Mouse (Mus musculus) liver, embryonic 14.5 days (tissue): ENCODE measurements around the gene Dock9. TPM values are rescaled to one million over a fixed set of nuclear protein-coding genes. Genes with fewer than 3 reads are reported as not detected.

Experiments
- ATAC-seq: fragments of 200-750 bp; cut with Nextera tagmentation; 2 replicates; pipeline ENCODE4 v1.8.0; 2017; ENCODE audit warnings: moderate number of reproducible peaks, mild to moderate bottlenecking, moderate library complexity; ENCODE audit not compliant: insufficient read depth
- DNase-seq, 3 experiments: peaks; one replicate each; pipeline ENCODE4 v3.0.0-alpha.2; 2012 to 2013; ENCODE audit warnings: low read depth in 3 of 3, low spot score in 3 of 3
- H3K27ac ChIP-seq: fragments of 300-500 bp; sonication (generic); 2 replicates; pipeline ENCODE4 v1.5.1; 2014; ENCODE audit warnings: moderate library complexity, mild to moderate bottlenecking, control low read depth, inconsistent platforms
- H3K27me3 ChIP-seq: fragments of 300-500 bp; sonication (generic); 2 replicates; pipeline ENCODE4 v1.6.1; 2014; ENCODE audit warnings: mild to moderate bottlenecking, low read length, moderate library complexity; ENCODE audit not compliant: control insufficient read depth, insufficient read depth
- H3K36me3 ChIP-seq: fragments of 300-500 bp; sonication (generic); replicated peaks from 2 replicates; pipeline ENCODE4 v1.6.1; 2014; ENCODE audit warnings: low read depth; ENCODE audit not compliant: control insufficient read depth, insufficient read depth
- H3K4me1 ChIP-seq, 2 experiments: fragments of 200-500 bp in 1 of 2; fragments of 300-500 bp in 1 of 2; sonication (generic) in 1 of 2; replicated peaks; 2 replicates each; pipeline ENCODE4 v1.6.1; 2012 to 2014; ENCODE audit warnings: antibody characterized with exemption in 1 of 2, inconsistent platforms in 1 of 2, low read length in 1 of 2; ENCODE audit not compliant: control insufficient read depth in 2 of 2, insufficient read depth in 2 of 2
- H3K4me2 ChIP-seq: fragments of 300-500 bp; sonication (generic); 2 replicates; pipeline ENCODE4 v1.6.1; 2014; ENCODE audit warnings: low read depth, mild to moderate bottlenecking, control low read depth, moderate library complexity
- H3K4me3 ChIP-seq, 2 experiments: fragments of 200-500 bp in 1 of 2; fragments of 300-500 bp in 1 of 2; sonication (generic) in 1 of 2; 2 replicates each; pipeline ENCODE4 v1.5.1; 2012 to 2014; ENCODE audit warnings: low read depth in 2 of 2, low read length in 2 of 2, mild to moderate bottlenecking in 2 of 2, control low read depth in 1 of 2, inconsistent platforms in 1 of 2, moderate library complexity in 1 of 2; ENCODE audit not compliant: insufficient read depth in 1 of 2
- H3K9ac ChIP-seq: fragments of 300-500 bp; sonication (generic); replicated peaks from 2 replicates; pipeline ENCODE4 v1.6.1; 2014; ENCODE audit warnings: mild to moderate bottlenecking, control low read depth, moderate library complexity
- H3K9me3 ChIP-seq: fragments of 300-500 bp; sonication (generic); 2 replicates; pipeline ENCODE4 v1.6.1; 2016; ENCODE audit warnings: low read length, mixed read lengths; ENCODE audit not compliant: control insufficient read depth
- CTCF ChIP-seq: IDR thresholded peaks from 2 replicates; pipeline ENCODE4 v1.5.1; 2016; ENCODE audit warnings: antibody characterized with exemption, low read depth, control low read depth
- EP300 ChIP-seq: IDR thresholded peaks from 2 replicates; pipeline ENCODE4 v1.6.1; 2016; ENCODE audit warnings: antibody characterized with exemption, low read depth
- WGBS: fragments of 180-500 bp; shearing (Covaris S2); extraction: QIAGEN DNeasy Blood & Tissue Kit; methylation state at CpG from one replicate; pipeline ENCODE4 v1.1.7; 2014; ENCODE audit not compliant: insufficient replicate concordance; 5-methylcytosine and 5-hydroxymethylcytosine counted together
- polyA plus RNA-seq, 2 experiments: library from polyadenylated mRNA; depleted of rRNA in 1 of 2; stranded (reverse) in 1 of 2; unstranded in 1 of 2; fragments of >200 nt; fragmentation: Nextera tagmentation in 1 of 2; extraction: Ambion mirVana in 1 of 2; gene quantifications; 2 replicates each; pipeline versions ENCODE4 v1.2.1 to v1.2.3; 2012 to 2014

Dock9 gene
- polyA plus RNA-seq, 2 experiments: 1.2 to 1.8 TPM

- Histone ChIP-seq H3K27me3 (no peaks in the 10 kb centered on the region), H3K27ac (no peak overlapping the region), H3K36me3 (no peaks in the 10 kb centered on the region), H3K4me1 (no peaks in the 10 kb centered on the region), H3K9ac (no peak overlapping the region), H3K4me3 (no peak overlapping the region), H3K4me2 (no peak overlapping the region), H3K9me3 (no peaks in the 10 kb centered on the region)
- TF ChIP-seq CTCF: no peak
- no peak for DNase-seq
- whole genome bisulfite sequencing: 31% methylated on average over 1 of the region's 1 CpGs
- ATAC-seq: no peak
Measured at GRCm38 (mm10) chr14:121497800-121498199, 299.8 kb downstream of the Dock9 start.

GRCm38 (mm10) chr14:121495741-121496140 lies 301.9 kb downstream of the Dock9 start:
- 60% methylated on average over 4 of the region's 4 CpGs for WGBS
- Histone ChIP-seq H3K36me3 (no peaks in the 10 kb centered on the region), H3K27me3 (no peaks in the 10 kb centered on the region), H3K9me3 (no peaks in the 10 kb centered on the region), H3K9ac (no peak overlapping the region), H3K27ac (no peak overlapping the region), H3K4me1 (no peaks in the 10 kb centered on the region), H3K4me3 (no peak overlapping the region), H3K4me2 (no peak overlapping the region)
- DNase-seq: no peak
- TF ChIP-seq CTCF (no peak), EP300 (no peak)
- no peak for ATAC-seq

GRCm38 (mm10) chr14:121495120-121495519 lies 302.5 kb downstream of the Dock9 start:
- H3K4me2 ChIP-seq: no peak overlapping the region
- no peaks in the 10 kb centered on the region for H3K9me3 ChIP-seq
- no peaks in the 10 kb centered on the region for H3K4me1 ChIP-seq
- no peaks in the 10 kb centered on the region for H3K27me3 ChIP-seq
- DNase-seq (no peak), ATAC-seq (no peak)
- WGBS: 48% methylated on average over 2 of the region's 2 CpGs
- TF ChIP-seq CTCF: no peak
- no peak for TF ChIP-seq EP300
- no peak overlapping the region for H3K4me3 ChIP-seq
- H3K27ac ChIP-seq: no peak overlapping the region
- H3K36me3 ChIP-seq: no peaks in the 10 kb centered on the region
- H3K9ac ChIP-seq: no peak overlapping the region

- Histone ChIP-seq H3K36me3 (no peaks in the 10 kb centered on the region), H3K27me3 (no peaks in the 10 kb centered on the region; the same call in 1 of the 2 replicates), H3K9ac (no peak overlapping the region), H3K4me1 (no peaks in the 10 kb centered on the region), H3K4me2 (no peak overlapping the region), H3K9me3 (no peaks in the 10 kb centered on the region), H3K4me3 (no peak overlapping the region), H3K27ac (no peak overlapping the region)
- WGBS: 34% methylated on average over 2 of the region's 2 CpGs
- TF ChIP-seq EP300 (no peak), CTCF (no peak)
- DNase-seq (no peak), ATAC-seq (no peak)
Measured at GRCm38 (mm10) chr14:121494238-121494637, 303.4 kb downstream of the Dock9 start.

- no peaks in the 10 kb centered on the region; the same call in 1 of the 2 replicates for H3K27me3 ChIP-seq
- no peak overlapping the region for H3K4me2 ChIP-seq
- no peak for DNase-seq
- H3K9ac ChIP-seq: no peak overlapping the region
- no peaks in the 10 kb centered on the region for H3K4me1 ChIP-seq
- no peak overlapping the region for H3K4me3 ChIP-seq
- TF ChIP-seq CTCF: no peak
- TF ChIP-seq EP300: no peak
- no peaks in the 10 kb centered on the region for H3K9me3 ChIP-seq
- ATAC-seq: no peak
- H3K36me3 ChIP-seq: no peaks in the 10 kb centered on the region
- WGBS: 39% methylated on average over 3 of the region's 3 CpGs
- no peak overlapping the region for H3K27ac ChIP-seq
Measured at GRCm38 (mm10) chr14:121493712-121494111, 303.9 kb downstream of the Dock9 start.

GRCm38 (mm10) chr14:121492328-121492727 lies 305.3 kb downstream of the Dock9 start:
- H3K4me2 ChIP-seq: no peak overlapping the region
- H3K4me1 ChIP-seq: no peaks in the 10 kb centered on the region
- DNase-seq (no peak), ATAC-seq (no peak)
- no peaks in the 10 kb centered on the region for H3K36me3 ChIP-seq
- TF ChIP-seq EP300 (no peak), CTCF (no peak)
- no peaks in the 10 kb centered on the region; the same call in 1 of the 2 replicates for H3K27me3 ChIP-seq
- no peak overlapping the region for H3K4me3 ChIP-seq
- no peak overlapping the region for H3K9ac ChIP-seq
- H3K27ac ChIP-seq: no peak overlapping the region
- no peaks in the 10 kb centered on the region for H3K9me3 ChIP-seq
- WGBS: 69% methylated on average over 8 of the region's 8 CpGs

Other genes starting within 250 kb of the Dock9 start
- 9.4 and 10.1 TPM in 2 replicates for gene Ubac2, start 80.8 kb upstream of the Dock9 start, polyA plus RNA-seq (2012; rRNA removed)
- gene Ubac2, start 80.8 kb upstream of the Dock9 start, polyA plus RNA-seq (2014; fragmentation: Nextera tagmentation; extraction: Ambion mirVana): 16.4 TPM in 2 replicates
- gene Gpr18, start 117.9 kb upstream of the Dock9 start, polyA plus RNA-seq (2012; rRNA removed): 0.08 and 0.12 TPM in 2 replicates
- 0.17 TPM in 1 of 2 replicates, not detected in the other for gene Gpr18, start 117.9 kb upstream of the Dock9 start, polyA plus RNA-seq (2014; fragmentation: Nextera tagmentation; extraction: Ambion mirVana)
- 0.75 and 0.79 TPM in 2 replicates for gene Gpr183, start 167.4 kb upstream of the Dock9 start, polyA plus RNA-seq (2012; rRNA removed)
- gene Gpr183, start 167.4 kb upstream of the Dock9 start, polyA plus RNA-seq (2014; fragmentation: Nextera tagmentation; extraction: Ambion mirVana): 0.62 and 1.3 TPM in 2 replicates
- gene Timm8a2, start 236.8 kb upstream of the Dock9 start, polyA plus RNA-seq (2012; rRNA removed): not detected in 2 replicates
- not detected in 2 replicates for gene Timm8a2, start 236.8 kb upstream of the Dock9 start, polyA plus RNA-seq (2014; fragmentation: Nextera tagmentation; extraction: Ambion mirVana)